Mouse (Mus musculus): Measurements from ENCODE around the gene Kcnh5. TPM values are rescaled to one million over a fixed set of nuclear protein-coding genes. Genes with fewer than 3 reads are reported as not detected.

The Kcnh5 gene
- polyA plus RNA-seq, 1 experiment: 0.02 TPM

GRCm38 (mm10) chr12:75177646-75178030, 506 bp upstream of the Kcnh5 start:
- Histone ChIP-seq H3K79me2 (ENCODE audit: control insufficient read depth, insufficient read depth) (no peaks in the 10 kb centered on the region), H3K4me3 (no peak overlapping the region), H3K4me2 (ENCODE audit: low read depth) (no peak overlapping the region), H3K36me3 (ENCODE audit: control insufficient read depth, insufficient read depth) (no peaks in the 10 kb centered on the region), H3K27me3 (ENCODE audit: control insufficient read depth, insufficient read depth, insufficient read length) (peaks cover 13% of the 10 kb centered on the region), H3ac (ENCODE audit: control insufficient read depth, insufficient read length) (no peak overlapping the region)
- no peak for TF ChIP-seq CEBPB (IDR thresholded peaks at IDR 0.05; ENCODE audit: insufficient read depth, poor library complexity, severe bottlenecking)
- no peak for TF ChIP-seq MYOD1 (IDR thresholded peaks at IDR 0.05; ENCODE audit: control insufficient read depth in 1 of 3, insufficient read length in 2 of 3, low read depth in 2 of 3)
- no peak for TF ChIP-seq REST (IDR thresholded peaks at IDR 0.05; ENCODE audit: insufficient read depth, insufficient read length)
- TF ChIP-seq USF1 (IDR thresholded peaks at IDR 0.05; ENCODE audit: low read depth): no peak
- TF ChIP-seq SRF (IDR thresholded peaks at IDR 0.05; ENCODE audit: control insufficient read depth, insufficient read length, low read depth): no peak

- Histone ChIP-seq H3K4me2 (ENCODE audit: low read depth) (no peak overlapping the region), H3K27me3 (ENCODE audit: control insufficient read depth, insufficient read depth, insufficient read length) (peaks cover 13% of the 10 kb centered on the region), H3ac (ENCODE audit: control insufficient read depth, insufficient read length) (no peak overlapping the region), H3K36me3 (ENCODE audit: control insufficient read depth, insufficient read depth) (no peaks in the 10 kb centered on the region), H3K4me3 (no peak overlapping the region), H3K79me2 (ENCODE audit: control insufficient read depth, insufficient read depth) (no peaks in the 10 kb centered on the region)
- TF ChIP-seq USF1 (IDR thresholded peaks at IDR 0.05; ENCODE audit: low read depth) (no peak), POLR2AphosphoS2 (IDR thresholded peaks at IDR 0.05; ENCODE audit: insufficient read length, low read depth) (no peak), MYOD1 (IDR thresholded peaks at IDR 0.05; ENCODE audit: control insufficient read depth in 1 of 3, insufficient read length in 2 of 3, low read depth in 2 of 3) (no peak), REST (IDR thresholded peaks at IDR 0.05; ENCODE audit: insufficient read depth, insufficient read length) (no peak), TCF3 (IDR thresholded peaks at IDR 0.05; ENCODE audit: insufficient read length, low read depth) (no peak), E2F4 (IDR thresholded peaks at IDR 0.05; ENCODE audit: insufficient read depth) (no peak), POLR2A (IDR thresholded peaks at IDR 0.05; ENCODE audit: insufficient read length, low read depth) (no peak), CEBPB (IDR thresholded peaks at IDR 0.05; ENCODE audit: insufficient read depth, poor library complexity, severe bottlenecking) (no peak), TCF12 (IDR thresholded peaks at IDR 0.05; ENCODE audit: insufficient read depth, poor library complexity, severe bottlenecking) (no peak), MYOG (IDR thresholded peaks at IDR 0.05; ENCODE audit: control insufficient read depth in 1 of 3, insufficient read depth in 1 of 3, insufficient read length in 2 of 3, low read depth in 2 of 3) (no peak), MAX (IDR thresholded peaks at IDR 0.05; ENCODE audit: low read depth) (no peak), SRF (IDR thresholded peaks at IDR 0.05; ENCODE audit: control insufficient read depth, insufficient read length, low read depth) (no peak)
Observed at GRCm38 (mm10) chr12:75175931-75176565, 1.1 kb downstream of the Kcnh5 start.

GRCm38 (mm10) chr12:75170970-75171369, 6.2 kb downstream of the Kcnh5 start:
- H3K36me3 ChIP-seq (ENCODE audit: control insufficient read depth, insufficient read depth): no peaks in the 10 kb centered on the region
- no peaks in the 10 kb centered on the region for H3K79me2 ChIP-seq (ENCODE audit: control insufficient read depth, insufficient read depth)
- H3ac ChIP-seq (ENCODE audit: control insufficient read depth, insufficient read length): no peak overlapping the region
- TF ChIP-seq POLR2A (IDR thresholded peaks at IDR 0.05; ENCODE audit: insufficient read length, low read depth): no peak
- TF ChIP-seq E2F4 (IDR thresholded peaks at IDR 0.05; ENCODE audit: insufficient read depth): no peak
- no peak for TF ChIP-seq CEBPB (IDR thresholded peaks at IDR 0.05; ENCODE audit: insufficient read depth, poor library complexity, severe bottlenecking)
- TF ChIP-seq POLR2AphosphoS2 (IDR thresholded peaks at IDR 0.05; ENCODE audit: insufficient read length, low read depth): no peak
- no peak for TF ChIP-seq MAX (IDR thresholded peaks at IDR 0.05; ENCODE audit: low read depth)
- TF ChIP-seq TCF3 (IDR thresholded peaks at IDR 0.05; ENCODE audit: insufficient read length, low read depth): no peak
- no peak for TF ChIP-seq REST (IDR thresholded peaks at IDR 0.05; ENCODE audit: insufficient read depth, insufficient read length)
- TF ChIP-seq USF1 (IDR thresholded peaks at IDR 0.05; ENCODE audit: low read depth): no peak
- TF ChIP-seq MYOD1 (IDR thresholded peaks at IDR 0.05; ENCODE audit: control insufficient read depth in 1 of 3, insufficient read length in 2 of 3, low read depth in 2 of 3): no peak
- no peak for TF ChIP-seq TCF12 (IDR thresholded peaks at IDR 0.05; ENCODE audit: insufficient read depth, poor library complexity, severe bottlenecking)
- TF ChIP-seq MYOG (IDR thresholded peaks at IDR 0.05; ENCODE audit: control insufficient read depth in 1 of 3, insufficient read depth in 1 of 3, insufficient read length in 2 of 3, low read depth in 2 of 3): no peak
- TF ChIP-seq SRF (IDR thresholded peaks at IDR 0.05; ENCODE audit: control insufficient read depth, insufficient read length, low read depth): no peak
- no peak overlapping the region for H3K4me3 ChIP-seq
- H3K27me3 ChIP-seq (ENCODE audit: control insufficient read depth, insufficient read depth, insufficient read length): no peaks in the 10 kb centered on the region
- H3K4me2 ChIP-seq (ENCODE audit: low read depth): no peak overlapping the region

- Histone ChIP-seq H3K79me2 (ENCODE audit: control insufficient read depth, insufficient read depth) (no peaks in the 10 kb centered on the region), H3K4me2 (ENCODE audit: low read depth) (no peak overlapping the region)
Observed at GRCm38 (mm10) chr12:75153076-75153568, 24.0 kb downstream of the Kcnh5 start.

More at GRCm38 (mm10) chr12:75153076-75153568, 24.0 kb downstream of the Kcnh5 start:
- TF ChIP-seq MAX (IDR thresholded peaks at IDR 0.05; ENCODE audit: low read depth) (no peak), MYOD1 (IDR thresholded peaks at IDR 0.05; ENCODE audit: control insufficient read depth in 1 of 3, insufficient read length in 2 of 3, low read depth in 2 of 3) (no peak), REST (IDR thresholded peaks at IDR 0.05; ENCODE audit: insufficient read depth, insufficient read length) (no peak), USF1 (IDR thresholded peaks at IDR 0.05; ENCODE audit: low read depth) (no peak), POLR2AphosphoS2 (IDR thresholded peaks at IDR 0.05; ENCODE audit: insufficient read length, low read depth) (no peak), TCF12 (IDR thresholded peaks at IDR 0.05; ENCODE audit: insufficient read depth, poor library complexity, severe bottlenecking) (no peak), TCF3 (IDR thresholded peaks at IDR 0.05; ENCODE audit: insufficient read length, low read depth) (no peak), E2F4 (IDR thresholded peaks at IDR 0.05; ENCODE audit: insufficient read depth) (no peak), SRF (IDR thresholded peaks at IDR 0.05; ENCODE audit: control insufficient read depth, insufficient read length, low read depth) (no peak), CEBPB (IDR thresholded peaks at IDR 0.05; ENCODE audit: insufficient read depth, poor library complexity, severe bottlenecking) (no peak), MYOG (IDR thresholded peaks at IDR 0.05; ENCODE audit: control insufficient read depth in 1 of 3, insufficient read depth in 1 of 3, insufficient read length in 2 of 3, low read depth in 2 of 3) (no peak), POLR2A (IDR thresholded peaks at IDR 0.05; ENCODE audit: insufficient read length, low read depth) (no peak)
- H3K4me3 ChIP-seq: no peak overlapping the region
- no peaks in the 10 kb centered on the region for H3K36me3 ChIP-seq (ENCODE audit: control insufficient read depth, insufficient read depth)
- H3K27me3 ChIP-seq (ENCODE audit: control insufficient read depth, insufficient read depth, insufficient read length): no peaks in the 10 kb centered on the region
- H3ac ChIP-seq (ENCODE audit: control insufficient read depth, insufficient read length): no peak overlapping the region
